Mouse (Mus musculus): ENCODE data around the gene Tmem259.

DNA sequence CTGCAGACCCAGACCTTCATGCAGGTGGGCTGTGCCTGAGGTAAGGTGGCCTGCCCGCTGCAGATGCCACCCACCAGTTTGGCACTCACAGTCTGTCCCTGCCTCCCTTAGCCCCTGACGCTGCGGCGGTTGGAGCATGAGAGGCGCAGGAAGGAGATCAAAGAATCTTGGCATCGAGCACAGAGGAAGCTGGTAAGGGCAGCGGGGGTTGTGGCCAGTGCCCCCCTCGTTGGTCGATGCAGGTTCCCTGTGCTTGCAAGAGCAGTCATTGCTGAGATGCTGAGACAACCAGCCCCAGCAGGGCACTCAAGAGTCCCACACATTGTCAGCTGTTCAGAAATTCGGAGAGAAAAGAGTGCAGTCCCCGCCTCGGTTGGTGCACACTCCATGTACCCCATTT is 38.0 kb upstream of the Tmem259 start:
- TF ChIP-seq CTCF (conservative IDR thresholded peaks at IDR 0.05; ENCODE audit: low read length) (no peak), NANOG (IDR thresholded peaks at IDR 0.05; ENCODE audit: borderline replicate concordance, low read length) (no peak), POU5F1 (IDR thresholded peaks at IDR 0.05; ENCODE audit: borderline replicate concordance, low read length) (no peak)
